Mouse (Mus musculus) ovary, adult 10 weeks (tissue): ENCODE results near the gene Gng8. TPM values are rescaled to one million over a fixed set of nuclear protein-coding genes. Genes with fewer than 3 reads are reported as not detected.

Experiments used
- polyA plus RNA-seq: library from polyadenylated mRNA; stranded (reverse); fragments of 350-450 nt; fragmentation: Illumina TruSeq; extraction: RNeasy Lipid Tissue Mini Kit (QIAGEN cat#74804); gene quantifications from one replicate; pipeline ENCODE4 v1.2.3, GENCODE M21; 2014

Gene Gng8
- 0.57 TPM for polyA plus RNA-seq

GRCm38 (mm10) chr7:16891641-16892351, at the start of gene Gng8:
Gng8 (plus strand) TSS chr7:16891786.

GRCm38 (mm10) chr7:16842645-16843063, 48.9 kb upstream of the Gng8 start, which contains the start of gene Prkd2:
Prkd2 (plus strand) TSS chr7:16842902.

GRCm38 (mm10) chr7:16875310-16875325, 16.5 kb upstream of the Gng8 start, which contains the start of gene Dact3:
Dact3 (plus strand) TSS chr7:16875317.

GRCm38 (mm10) chr7:16906281-16906680, 14.7 kb downstream of the Gng8 start, which contains the start of gene Ptgir:
Ptgir (plus strand) TSS chr7:16906490.

GRCm38 (mm10) chr7:16924037-16924834, 32.6 kb downstream of the Gng8 start, which contains the start of gene Calm3:
Calm3 (minus strand) TSS chr7:16924114.

GRCm38 (mm10) chr7:16944061-16944807, 52.6 kb downstream of the Gng8 start, which contains the start of gene Pnmal2:
Pnmal2 (plus strand) TSS chr7:16944682.

Other genes with a start within 250 kb of the Gng8 start
- not detected for gene Ceacam15, start 216.1 kb upstream of the Gng8 start, polyA plus RNA-seq
- gene Ceacam9, start 169.9 kb upstream of the Gng8 start, polyA plus RNA-seq, result not detected
- gene Ap2s1, start 153.4 kb upstream of the Gng8 start, polyA plus RNA-seq, result 64.2 TPM
- gene Slc1a5, start 110.4 kb upstream of the Gng8 start, polyA plus RNA-seq, result 7.4 TPM
- 27.4 TPM for gene Strn4, start 75.9 kb upstream of the Gng8 start, polyA plus RNA-seq
- gene Fkrp, start 75.1 kb upstream of the Gng8 start, polyA plus RNA-seq, result 7.8 TPM
- gene Prkd2, start 48.9 kb upstream of the Gng8 start, polyA plus RNA-seq, result 0.46 TPM
- gene Dact3, start 16.5 kb upstream of the Gng8 start, polyA plus RNA-seq, result 3.2 TPM
- 1.7 TPM for gene Ptgir, start 14.7 kb downstream of the Gng8 start, polyA plus RNA-seq
- 30.5 TPM for gene Calm3, start 32.3 kb downstream of the Gng8 start, polyA plus RNA-seq
- 4.2 TPM for gene Pnmal2, start 52.9 kb downstream of the Gng8 start, polyA plus RNA-seq
- 1.6 TPM for gene Pnmal1, start 67.9 kb downstream of the Gng8 start, polyA plus RNA-seq
- not detected for gene Gm42372, start 91.3 kb downstream of the Gng8 start, polyA plus RNA-seq
- 8.7 TPM for gene Ccdc8, start 100.9 kb downstream of the Gng8 start, polyA plus RNA-seq
- 7.8 TPM for gene Ppp5c, start 136.1 kb downstream of the Gng8 start, polyA plus RNA-seq
- 1.7 TPM for gene Hif3a, start 170.6 kb downstream of the Gng8 start, polyA plus RNA-seq
- gene Psg16, start 182.3 kb downstream of the Gng8 start, polyA plus RNA-seq, result not detected